Mouse (Mus musculus): ENCODE results near the gene Fgfr2. TPM values are rescaled to one million over a fixed set of nuclear protein-coding genes. Genes with fewer than 3 reads are reported as not detected.

Fgfr2 gene
- total RNA-seq, 1 experiment from 2014 or later: not detected

DNA sequence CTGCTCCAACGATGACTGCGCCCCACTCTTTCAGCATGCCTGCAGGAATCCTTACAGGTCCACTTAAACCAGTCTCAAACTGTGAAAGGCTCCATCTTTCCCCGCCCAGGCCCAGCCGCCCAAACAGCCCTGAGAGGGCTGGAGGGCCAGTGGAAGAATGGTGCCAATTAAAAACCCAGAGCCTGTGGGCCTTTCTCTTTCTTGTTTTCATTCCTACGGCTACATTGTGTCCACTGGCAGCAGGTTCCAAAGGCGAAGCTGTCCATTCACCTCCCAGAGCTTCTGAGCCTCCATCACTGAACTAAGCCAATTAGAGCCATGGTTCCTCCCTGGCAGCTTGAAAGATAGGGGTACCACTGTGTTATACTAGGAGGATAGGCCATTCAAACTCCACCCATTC, 391.6 kb downstream of the Fgfr2 start:
- ATAC-seq (replicated peaks in 1 of 2; ENCODE audit: insufficient read depth in 1 of 2, low FRiP score in 2 of 2, low TSS enrichment in 1 of 2, low read depth in 1 of 2, poor library complexity in 2 of 2, severe bottlenecking in 2 of 2): no peak

- no peak for ATAC-seq (replicated peaks in 1 of 2; ENCODE audit: insufficient read depth in 1 of 2, low FRiP score in 2 of 2, low TSS enrichment in 1 of 2, low read depth in 1 of 2, poor library complexity in 2 of 2, severe bottlenecking in 2 of 2)
Observed at GRCm38 (mm10) chr7:132730510-132730909, 392.6 kb downstream of the Fgfr2 start.

GRCm38 (mm10) chr7:132729093-132729831, 393.9 kb downstream of the Fgfr2 start:
- no peak for ATAC-seq (replicated peaks in 1 of 2; ENCODE audit: insufficient read depth in 1 of 2, low FRiP score in 2 of 2, low TSS enrichment in 1 of 2, low read depth in 1 of 2, poor library complexity in 2 of 2, severe bottlenecking in 2 of 2)

GRCm38 (mm10) chr7:132726106-132726861, 396.9 kb downstream of the Fgfr2 start:
- peak; percentile 30 to 54; a peak in 2 of 4 replicates for ATAC-seq (replicated peaks in 1 of 2; ENCODE audit: insufficient read depth in 1 of 2, low FRiP score in 2 of 2, low TSS enrichment in 1 of 2, low read depth in 1 of 2, poor library complexity in 2 of 2, severe bottlenecking in 2 of 2)

GRCm38 (mm10) chr7:132724501-132725062, 398.6 kb downstream of the Fgfr2 start:
- no peak for ATAC-seq (replicated peaks in 1 of 2; ENCODE audit: insufficient read depth in 1 of 2, low FRiP score in 2 of 2, low TSS enrichment in 1 of 2, low read depth in 1 of 2, poor library complexity in 2 of 2, severe bottlenecking in 2 of 2)

GRCm38 (mm10) chr7:132723906-132724305, 399.2 kb downstream of the Fgfr2 start:
- ATAC-seq (replicated peaks in 1 of 2; ENCODE audit: insufficient read depth in 1 of 2, low FRiP score in 2 of 2, low TSS enrichment in 1 of 2, low read depth in 1 of 2, poor library complexity in 2 of 2, severe bottlenecking in 2 of 2): peak in 1 of 2 experiments; percentile 20; a peak in 1 of 4 replicates

DNA sequence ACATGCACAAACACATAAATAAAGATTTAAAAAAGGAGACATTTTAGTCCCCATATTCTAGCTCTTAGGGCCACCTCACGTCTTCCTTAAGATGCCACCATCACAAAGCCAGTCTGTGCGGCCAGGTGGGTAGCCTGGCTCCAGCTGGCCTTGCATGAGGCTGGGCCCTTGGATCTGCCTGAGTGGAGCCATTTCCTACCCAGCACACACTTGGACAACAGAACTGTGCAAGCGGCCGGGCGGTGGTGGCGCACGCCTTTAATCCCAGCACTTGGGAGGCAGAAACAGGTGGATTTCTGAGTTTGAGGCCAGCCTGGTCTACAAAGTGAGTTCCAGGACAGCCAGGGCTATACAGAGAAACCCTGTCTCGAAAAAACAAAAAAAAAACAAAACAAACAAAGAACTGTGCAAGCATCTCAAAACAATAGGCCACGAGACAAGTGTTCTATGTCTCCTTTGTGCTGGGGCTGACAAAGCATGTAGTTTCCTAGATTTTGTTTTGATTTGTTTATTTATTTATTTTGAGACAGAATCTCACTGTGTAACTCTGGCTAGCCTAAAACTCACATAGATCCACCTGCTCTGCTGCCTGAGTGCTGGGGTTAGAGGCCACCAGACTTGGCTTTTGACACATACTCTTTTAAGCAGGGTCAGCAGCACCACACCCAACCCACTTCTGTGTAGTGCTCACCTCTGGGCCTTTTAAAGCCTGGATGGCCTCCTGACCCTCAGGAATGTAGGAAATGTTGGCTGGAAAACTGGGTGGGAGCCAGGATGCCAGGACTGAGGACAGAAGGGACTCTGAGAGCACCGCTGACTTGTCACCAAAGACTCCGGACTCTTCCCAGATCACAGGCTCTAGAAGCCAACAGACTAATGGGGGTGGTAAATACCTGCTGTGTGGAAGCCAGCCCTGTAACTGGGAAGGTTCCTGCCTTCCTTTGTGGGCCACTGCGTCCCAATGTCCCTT, 400.5 kb downstream of the Fgfr2 start:
- ATAC-seq (replicated peaks in 1 of 2; ENCODE audit: insufficient read depth in 1 of 2, low FRiP score in 2 of 2, low TSS enrichment in 1 of 2, low read depth in 1 of 2, poor library complexity in 2 of 2, severe bottlenecking in 2 of 2): no peak

- no peak for ATAC-seq (replicated peaks in 1 of 2; ENCODE audit: insufficient read depth in 1 of 2, low FRiP score in 2 of 2, low TSS enrichment in 1 of 2, low read depth in 1 of 2, poor library complexity in 2 of 2, severe bottlenecking in 2 of 2)
Observed at GRCm38 (mm10) chr7:132720562-132720961, 402.6 kb downstream of the Fgfr2 start.

DNA sequence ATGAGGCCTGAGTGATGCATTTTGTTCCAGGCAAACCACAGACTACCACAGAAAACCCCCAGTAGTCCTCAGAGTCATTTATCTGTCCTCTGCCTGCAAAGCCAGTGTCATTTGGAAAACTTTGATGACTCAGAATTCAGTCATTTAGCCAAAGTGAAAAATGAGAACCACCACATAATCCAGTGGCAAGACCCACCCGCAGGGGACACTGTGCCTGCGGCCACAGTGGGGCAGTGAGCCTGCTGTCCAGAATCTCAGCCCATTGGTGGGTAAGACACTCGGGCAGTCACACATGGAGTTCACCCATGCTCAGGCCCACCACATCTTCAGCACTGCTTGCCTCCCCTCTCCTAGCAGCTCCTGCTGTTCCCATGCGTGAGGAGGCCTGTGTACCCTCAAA, 403.6 kb downstream of the Fgfr2 start:
- ATAC-seq (replicated peaks in 1 of 2; ENCODE audit: insufficient read depth in 1 of 2, low FRiP score in 2 of 2, low TSS enrichment in 1 of 2, low read depth in 1 of 2, poor library complexity in 2 of 2, severe bottlenecking in 2 of 2): no peak

GRCm38 (mm10) chr7:132715259-132715658, 407.9 kb downstream of the Fgfr2 start:
- ATAC-seq (replicated peaks in 1 of 2; ENCODE audit: insufficient read depth in 1 of 2, low FRiP score in 2 of 2, low TSS enrichment in 1 of 2, low read depth in 1 of 2, poor library complexity in 2 of 2, severe bottlenecking in 2 of 2): no peak

GRCm38 (mm10) chr7:132714236-132714923, 408.8 kb downstream of the Fgfr2 start:
- no peak for ATAC-seq (replicated peaks in 1 of 2; ENCODE audit: insufficient read depth in 1 of 2, low FRiP score in 2 of 2, low TSS enrichment in 1 of 2, low read depth in 1 of 2, poor library complexity in 2 of 2, severe bottlenecking in 2 of 2)

DNA sequence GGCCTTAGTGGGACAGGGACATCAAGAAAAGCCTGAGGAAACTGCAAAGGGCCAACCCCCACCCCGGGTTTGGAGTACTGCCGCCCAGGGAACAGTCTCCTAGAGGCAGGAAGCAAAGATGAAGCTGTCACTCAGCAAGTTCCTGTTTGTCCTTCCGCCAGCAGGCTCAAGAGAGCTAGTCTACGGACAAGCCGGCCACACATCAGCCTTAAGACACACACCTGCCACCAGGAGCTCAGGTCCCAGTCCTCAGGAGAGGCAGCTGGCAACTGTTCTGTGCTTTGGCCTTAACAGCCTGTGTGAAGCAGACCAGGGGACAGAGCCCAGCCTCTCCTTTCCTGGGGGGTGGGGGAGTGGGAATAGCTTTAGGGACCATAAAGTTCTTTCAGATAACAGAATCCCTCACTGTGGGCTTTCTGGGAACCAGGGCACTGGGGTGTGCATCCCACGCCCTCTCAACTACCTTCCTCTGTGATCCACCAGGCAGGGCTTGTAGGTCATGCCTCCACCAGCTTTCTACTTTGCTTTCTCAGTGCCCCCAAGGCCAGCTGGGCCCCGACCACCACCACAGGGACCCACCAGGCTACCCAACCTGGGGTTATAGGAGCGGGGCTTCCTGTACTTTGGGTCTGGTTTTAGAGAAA, 409.5 kb downstream of the Fgfr2 start:
- peak; percentile 43 to 60; a peak in 3 of 4 replicates for ATAC-seq (replicated peaks in 1 of 2; ENCODE audit: insufficient read depth in 1 of 2, low FRiP score in 2 of 2, low TSS enrichment in 1 of 2, low read depth in 1 of 2, poor library complexity in 2 of 2, severe bottlenecking in 2 of 2)

GRCm38 (mm10) chr7:132712956-132713355, 410.2 kb downstream of the Fgfr2 start:
- ATAC-seq (replicated peaks in 1 of 2; ENCODE audit: insufficient read depth in 1 of 2, low FRiP score in 2 of 2, low TSS enrichment in 1 of 2, low read depth in 1 of 2, poor library complexity in 2 of 2, severe bottlenecking in 2 of 2): no peak

DNA sequence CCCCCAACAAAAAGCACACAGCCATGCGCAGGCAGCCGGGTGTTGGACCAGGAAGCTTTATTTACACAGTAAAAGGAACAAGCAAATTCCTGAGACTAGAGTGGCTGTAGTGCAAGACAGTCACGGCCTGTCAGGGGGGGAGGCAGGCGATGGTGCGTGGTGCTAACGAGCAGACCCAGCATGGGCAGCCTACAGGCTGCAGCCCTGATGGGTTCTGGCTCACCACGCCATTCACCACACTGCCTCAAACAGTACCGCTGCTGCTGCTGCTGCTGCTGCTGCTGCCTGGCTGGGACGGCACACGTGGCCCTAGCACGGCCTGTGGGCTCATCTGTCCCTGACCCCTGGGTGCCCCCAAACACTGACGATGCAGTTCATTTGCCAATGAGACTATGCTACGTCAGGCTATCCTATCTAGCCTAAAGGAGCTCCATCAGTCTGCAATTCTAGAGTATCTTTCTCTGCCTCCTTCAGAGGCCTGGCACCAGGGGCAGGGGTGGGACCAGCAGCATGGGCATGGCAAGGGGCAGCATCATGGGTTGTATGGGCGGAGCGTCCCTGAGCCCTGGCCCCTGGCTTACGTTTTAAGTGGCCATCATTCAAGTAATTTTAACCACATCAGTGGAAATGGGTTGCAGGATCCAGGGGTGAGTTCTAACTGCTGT, 411.0 kb downstream of the Fgfr2 start:
- 0 out of 4 replicates have a peak, but pooled peaks of 1 of the 2 experiments have one; percentile 8 for ATAC-seq (replicated peaks in 1 of 2; ENCODE audit: insufficient read depth in 1 of 2, low FRiP score in 2 of 2, low TSS enrichment in 1 of 2, low read depth in 1 of 2, poor library complexity in 2 of 2, severe bottlenecking in 2 of 2)

DNA sequence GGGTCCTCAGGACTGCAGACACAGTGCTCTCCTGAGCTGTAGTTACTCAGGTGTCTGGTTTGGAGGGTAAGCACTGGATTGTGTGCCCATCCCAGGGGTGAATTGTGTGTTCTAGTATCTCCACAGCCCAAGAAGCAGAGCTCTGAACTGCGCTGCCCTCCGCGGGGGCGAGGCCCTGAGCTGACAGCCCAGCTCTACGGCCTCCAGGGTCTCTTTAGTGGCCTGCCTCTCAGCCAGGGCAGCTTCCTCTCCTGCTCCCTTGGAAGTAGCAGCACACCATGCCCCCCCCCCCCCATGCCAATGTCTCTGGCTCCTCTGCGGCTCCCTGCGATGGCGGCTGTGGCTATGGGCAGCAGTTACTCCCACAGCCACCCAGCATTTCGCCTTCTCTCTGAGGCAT, 411.6 kb downstream of the Fgfr2 start:
- ATAC-seq (replicated peaks in 1 of 2; ENCODE audit: insufficient read depth in 1 of 2, low FRiP score in 2 of 2, low TSS enrichment in 1 of 2, low read depth in 1 of 2, poor library complexity in 2 of 2, severe bottlenecking in 2 of 2): no peak

- ATAC-seq (replicated peaks in 1 of 2; ENCODE audit: insufficient read depth in 1 of 2, low FRiP score in 2 of 2, low TSS enrichment in 1 of 2, low read depth in 1 of 2, poor library complexity in 2 of 2, severe bottlenecking in 2 of 2): peak in 1 of 2 experiments; percentile 44; a peak in 1 of 4 replicates
Observed at GRCm38 (mm10) chr7:132705130-132705529, 418.0 kb downstream of the Fgfr2 start.

Data from hematopoietic stem cell, adult 5-6 weeks (primary cell).